Mouse (Mus musculus) embryo, embryonic 9.5 days (tissue): ENCODE data around the gene Ncor2.
A peak's percentile ranks its signal among the peaks of the same experiment; 100 is the strongest.

ENCODE experiments used
- DNase-seq: peaks from one replicate; pipeline ENCODE4 v3.0.0-alpha.2; 2017; ENCODE audit errors: extremely low spot score

Gene Ncor2

GRCm38 (mm10) chr5:125096368-125096767 lies 82.7 kb downstream of the Ncor2 start:
- no peak for DNase-seq

GRCm38 (mm10) chr5:125095525-125096175 lies 83.4 kb downstream of the Ncor2 start:
- DNase-seq, result no peak

GRCm38 (mm10) chr5:125093795-125094194 lies 85.2 kb downstream of the Ncor2 start:
- no peak for DNase-seq

GRCm38 (mm10) chr5:125088076-125088475 lies 90.9 kb downstream of the Ncor2 start:
- no peak for DNase-seq

GRCm38 (mm10) chr5:125085097-125085617 lies 93.9 kb downstream of the Ncor2 start:
- no peak for DNase-seq

- no peak for DNase-seq
Observed at GRCm38 (mm10) chr5:125083674-125084073, 95.3 kb downstream of the Ncor2 start.

- DNase-seq, result no peak
Observed at GRCm38 (mm10) chr5:125081318-125082101, 97.5 kb downstream of the Ncor2 start.

GRCm38 (mm10) chr5:125080787-125081317 lies 98.2 kb downstream of the Ncor2 start:
- DNase-seq, result no peak

- DNase-seq, result no peak
Observed at GRCm38 (mm10) chr5:125080352-125080751, 98.7 kb downstream of the Ncor2 start.

- DNase-seq, result no peak
Observed at GRCm38 (mm10) chr5:125078220-125078619, 100.8 kb downstream of the Ncor2 start.

- no peak for DNase-seq
Observed at GRCm38 (mm10) chr5:125076183-125076582, 102.8 kb downstream of the Ncor2 start.

- DNase-seq, result no peak
Observed at GRCm38 (mm10) chr5:125074571-125075171, 104.3 kb downstream of the Ncor2 start.

- DNase-seq, result no peak
Observed at GRCm38 (mm10) chr5:125073896-125074295, 105.1 kb downstream of the Ncor2 start.

- no peak for DNase-seq
Observed at GRCm38 (mm10) chr5:125073335-125073734, 105.7 kb downstream of the Ncor2 start.

- DNase-seq, result no peak
Observed at GRCm38 (mm10) chr5:125072425-125072824, 106.6 kb downstream of the Ncor2 start.

GRCm38 (mm10) chr5:125071919-125072318 lies 107.1 kb downstream of the Ncor2 start:
- DNase-seq, result no peak

- DNase-seq, result no peak
Observed at GRCm38 (mm10) chr5:125070399-125070798, 108.6 kb downstream of the Ncor2 start.

- DNase-seq, result no peak
Observed at GRCm38 (mm10) chr5:125069916-125070315, 109.1 kb downstream of the Ncor2 start.

- no peak for DNase-seq
Observed at GRCm38 (mm10) chr5:125069426-125069825, 109.6 kb downstream of the Ncor2 start.

- DNase-seq, result peak; percentile 44
Observed at GRCm38 (mm10) chr5:125068371-125068951, 110.6 kb downstream of the Ncor2 start.

GRCm38 (mm10) chr5:125067673-125068072 lies 111.3 kb downstream of the Ncor2 start:
- no peak for DNase-seq
